Mouse (Mus musculus): Measurements from ENCODE around the gene Hs2st1. TPM values are rescaled to one million over a fixed set of nuclear protein-coding genes. Genes with fewer than 3 reads are reported as not detected.

Gene Hs2st1
- total and polyA plus RNA-seq, 2 experiments from 2014 or later, result 14.1 to 57.7 TPM

GRCm38 (mm10) chr3:144432143-144432577, 137.8 kb downstream of the Hs2st1 start:
- H3K27ac ChIP-seq (ENCODE audit: low read depth, low read length), result no peak overlapping the region
- H3K9ac ChIP-seq, result no peak overlapping the region
- no peak for DNase-seq
- H3K9me3 ChIP-seq (ENCODE audit: low read length), result no peaks in the 10 kb centered on the region
- no peaks in the 10 kb centered on the region for H3K4me1 ChIP-seq (ENCODE audit: insufficient read depth)
- no peak overlapping the region for H3K4me2 ChIP-seq (ENCODE audit: low read depth)
- no peak overlapping the region for H3K4me3 ChIP-seq (ENCODE audit: low read depth, low read length)
- ATAC-seq, result no peak
- no peaks in the 10 kb centered on the region for H3K27me3 ChIP-seq (ENCODE audit: insufficient read depth, low read length)
- 86% methylated on average over 10 of the region's 10 CpGs for WGBS
- H3K36me3 ChIP-seq (ENCODE audit: insufficient read depth), result peaks cover 9% of the 10 kb centered on the region
- TF ChIP-seq CTCF (IDR thresholded peaks at IDR 0.05; ENCODE audit: low read depth), result no peak

- no peak for ATAC-seq
- no peak for DNase-seq
- H3K9me3 ChIP-seq (ENCODE audit: low read length), result no peaks in the 10 kb centered on the region
- no peaks in the 10 kb centered on the region for H3K36me3 ChIP-seq (ENCODE audit: insufficient read depth)
- no peak overlapping the region for H3K27ac ChIP-seq (ENCODE audit: low read depth, low read length)
- no peak for TF ChIP-seq CTCF (IDR thresholded peaks at IDR 0.05; ENCODE audit: low read depth)
- no peaks in the 10 kb centered on the region for H3K4me1 ChIP-seq (ENCODE audit: insufficient read depth)
- no peaks in the 10 kb centered on the region for H3K27me3 ChIP-seq (ENCODE audit: insufficient read depth, low read length)
- no peak overlapping the region for H3K9ac ChIP-seq
- no peak overlapping the region for H3K4me3 ChIP-seq (ENCODE audit: low read depth, low read length)
- no peak overlapping the region for H3K4me2 ChIP-seq (ENCODE audit: low read depth)
- 66% methylated on average over 8 of the region's 8 CpGs for WGBS
These were observed 141.2 kb downstream of the Hs2st1 start for GRCm38 (mm10) chr3:144428514-144429431.

- peak overlapping the region; percentile 35; the same call in 1 of the 2 replicates for H3K27ac ChIP-seq (ENCODE audit: low read depth, low read length)
- no peaks in the 10 kb centered on the region for H3K27me3 ChIP-seq (ENCODE audit: insufficient read depth, low read length)
- TF ChIP-seq CTCF (IDR thresholded peaks at IDR 0.05; ENCODE audit: low read depth), result no peak
- H3K4me2 ChIP-seq (ENCODE audit: low read depth), result no peak overlapping the region
- peak; percentile 53 for DNase-seq
- no peaks in the 10 kb centered on the region for H3K36me3 ChIP-seq (ENCODE audit: insufficient read depth)
- peak; percentile 65 for ATAC-seq
- no peak overlapping the region for H3K4me3 ChIP-seq (ENCODE audit: low read depth, low read length)
- no peaks in the 10 kb centered on the region for H3K9me3 ChIP-seq (ENCODE audit: low read length)
- WGBS, result 43% methylated on average over 4 of the region's 4 CpGs
- H3K9ac ChIP-seq, result no peak overlapping the region
- H3K4me1 ChIP-seq (ENCODE audit: insufficient read depth), result peaks cover 4% of the 10 kb centered on the region; the same call in 1 of the 2 replicates
These were observed 144.9 kb downstream of the Hs2st1 start for GRCm38 (mm10) chr3:144425041-144425448.

DNA sequence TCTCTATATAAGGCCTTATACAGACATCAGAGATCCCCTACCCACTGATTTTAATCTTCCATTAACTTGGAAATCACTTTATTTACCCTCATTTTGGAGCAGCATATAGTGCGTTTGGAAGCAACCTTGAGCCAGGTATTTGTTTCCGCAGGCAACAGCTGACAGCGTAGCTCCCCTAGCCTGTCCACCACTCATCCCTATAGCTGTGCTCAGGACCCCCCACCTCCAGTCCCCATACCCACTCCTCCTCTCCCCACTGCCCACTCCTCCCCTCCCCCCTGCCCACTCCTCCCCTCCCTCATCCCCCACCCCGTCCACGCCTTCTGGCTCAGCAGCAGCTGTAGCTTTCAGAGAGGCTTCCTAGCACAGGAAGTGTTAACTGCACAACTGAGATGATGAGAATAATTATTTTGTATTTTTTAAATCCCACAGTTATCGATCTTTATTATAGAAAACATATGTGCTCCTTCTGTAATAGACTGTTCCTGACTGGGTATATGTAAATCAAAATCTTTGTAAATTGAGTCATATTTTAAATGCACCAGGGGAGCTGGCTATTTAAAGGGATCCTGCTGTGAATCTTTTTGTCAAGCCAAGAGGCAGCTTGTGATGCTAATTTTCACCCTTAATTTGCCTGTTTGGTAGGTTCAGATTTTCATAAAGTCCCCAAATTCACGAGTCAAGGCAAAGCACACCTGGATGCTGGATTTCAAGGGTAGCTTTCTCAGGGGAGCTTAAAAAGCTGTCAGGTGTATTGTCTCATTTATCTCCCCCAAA, 148.4 kb downstream of the Hs2st1 start:
- Histone ChIP-seq H3K4me2 (ENCODE audit: low read depth) (no peak overlapping the region), H3K27ac (ENCODE audit: low read depth, low read length) (no peak overlapping the region), H3K9ac (no peak overlapping the region), H3K36me3 (ENCODE audit: insufficient read depth) (no peaks in the 10 kb centered on the region), H3K4me1 (ENCODE audit: insufficient read depth) (peaks cover 4% of the 10 kb centered on the region; the same call in 1 of the 2 replicates), H3K4me3 (ENCODE audit: low read depth, low read length) (no peak overlapping the region), H3K9me3 (ENCODE audit: low read length) (no peaks in the 10 kb centered on the region), H3K27me3 (ENCODE audit: insufficient read depth, low read length) (no peaks in the 10 kb centered on the region)
- peak; percentile 21; the same call in 1 of the 2 replicates for ATAC-seq
- 38% methylated on average over 7 of the region's 7 CpGs for WGBS
- TF ChIP-seq CTCF (IDR thresholded peaks at IDR 0.05; ENCODE audit: low read depth), result no peak
- DNase-seq, result no peak

DNA sequence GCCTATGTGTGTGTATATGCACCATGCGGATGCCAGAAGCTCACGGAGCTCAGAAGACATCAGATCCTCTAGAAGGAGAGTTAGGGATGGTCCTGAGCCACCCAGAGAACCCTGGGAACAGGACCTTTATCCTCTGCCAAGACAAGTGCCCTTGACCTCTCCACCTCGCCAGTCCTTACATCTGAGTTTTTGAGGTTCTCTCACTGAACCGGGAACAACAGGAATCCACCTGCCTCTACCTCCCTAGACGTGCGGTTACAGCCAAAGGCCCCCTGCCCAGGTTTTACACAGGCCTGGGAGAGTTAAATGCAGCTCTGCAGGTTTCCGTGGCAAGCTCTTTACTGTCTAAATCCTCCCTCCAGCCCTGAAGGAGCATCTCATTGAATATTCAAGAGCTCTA, 156.2 kb downstream of the Hs2st1 start:
- TF ChIP-seq CTCF (IDR thresholded peaks at IDR 0.05; ENCODE audit: low read depth), result no peak
- Histone ChIP-seq H3K4me2 (ENCODE audit: low read depth) (no peak overlapping the region), H3K4me3 (ENCODE audit: low read depth, low read length) (no peak overlapping the region), H3K4me1 (ENCODE audit: insufficient read depth) (peaks cover 14% of the 10 kb centered on the region), H3K9me3 (ENCODE audit: low read length) (no peaks in the 10 kb centered on the region), H3K27me3 (ENCODE audit: insufficient read depth, low read length) (no peaks in the 10 kb centered on the region), H3K9ac (no peak overlapping the region), H3K27ac (ENCODE audit: low read depth, low read length) (peak overlapping the region; percentile 21; the same call in 1 of the 2 replicates), H3K36me3 (ENCODE audit: insufficient read depth) (no peaks in the 10 kb centered on the region)
- DNase-seq, result no peak
- WGBS, result 54% methylated on average over 7 of the region's 7 CpGs
- no peak for ATAC-seq

DNA sequence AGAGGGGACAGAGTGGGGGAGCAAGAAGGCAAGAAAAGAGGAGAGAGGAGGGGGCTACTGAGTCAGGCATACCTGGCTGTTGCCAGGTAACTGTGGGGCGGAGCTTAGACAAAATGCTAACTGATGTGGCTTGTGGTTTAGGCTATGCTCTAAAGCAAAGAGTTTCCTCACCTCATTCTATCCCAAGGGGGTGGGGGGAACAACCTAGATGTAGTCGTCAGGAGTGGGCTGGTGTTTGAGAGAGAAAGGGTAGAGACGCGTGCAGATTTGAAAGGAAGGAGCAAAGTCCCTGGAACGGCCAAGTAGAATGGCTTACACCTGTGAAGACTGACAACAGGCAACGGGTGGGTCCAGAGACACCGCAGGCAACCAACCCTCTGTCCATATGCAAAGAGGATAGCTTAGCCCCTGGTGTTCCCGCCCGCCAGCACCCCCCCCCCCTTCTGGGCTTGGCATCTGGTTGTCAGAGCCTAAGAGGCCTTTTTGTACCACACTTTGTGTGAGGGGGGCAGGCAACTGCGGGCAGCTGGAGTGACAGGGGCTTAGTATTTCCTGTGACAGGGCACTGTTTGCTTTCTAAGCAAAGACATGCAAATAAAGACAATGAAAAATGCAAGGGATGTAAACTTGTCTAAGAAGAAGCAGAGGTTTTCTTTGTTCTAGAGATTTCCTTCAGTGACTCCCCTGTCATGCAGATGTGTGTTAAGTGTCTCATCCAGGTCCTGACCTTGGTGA, 157.3 kb downstream of the Hs2st1 start:
- Histone ChIP-seq H3K4me2 (ENCODE audit: low read depth) (peak overlapping the region; percentile 28), H3K4me3 (ENCODE audit: low read depth, low read length) (no peak overlapping the region), H3K9ac (no peak overlapping the region), H3K36me3 (ENCODE audit: insufficient read depth) (no peaks in the 10 kb centered on the region), H3K4me1 (ENCODE audit: insufficient read depth) (peaks cover 14% of the 10 kb centered on the region), H3K27me3 (ENCODE audit: insufficient read depth, low read length) (no peaks in the 10 kb centered on the region), H3K27ac (ENCODE audit: low read depth, low read length) (peak overlapping the region; percentile 30; the same call in 1 of the 2 replicates), H3K9me3 (ENCODE audit: low read length) (no peaks in the 10 kb centered on the region)
- no peak for TF ChIP-seq CTCF (IDR thresholded peaks at IDR 0.05; ENCODE audit: low read depth)
- ATAC-seq (peak; percentile 57), DNase-seq (peak; percentile 46)
- 3% methylated on average over 10 of the region's 10 CpGs for WGBS
